Mouse (Mus musculus) lung, postnatal 0 days (tissue): ENCODE measurements around the gene Ttc33. TPM values are rescaled to one million over a fixed set of nuclear protein-coding genes. Genes with fewer than 3 reads are reported as not detected.
A peak's percentile ranks its signal among the peaks of the same experiment; 100 is the strongest.

Experiments used
- ATAC-seq: fragments of 200-750 bp; cut with Nextera tagmentation; 2 replicates; pipeline ENCODE4 v1.8.0; 2017; ENCODE audit warnings: moderate library complexity
- DNase-seq: peaks from one replicate; pipeline ENCODE4 v3.0.0-alpha.2; 2016; ENCODE audit warnings: low spot score
- H3K27ac ChIP-seq: fragments of 300-500 bp; sonication (generic); 2 replicates; pipeline ENCODE4 v1.5.1; 2014; ENCODE audit warnings: antibody characterized with exemption, mild to moderate bottlenecking, low read length, mixed read lengths
- H3K27me3 ChIP-seq: fragments of 300-500 bp; sonication (generic); replicated peaks from 2 replicates; pipeline ENCODE4 v1.6.1; 2014; ENCODE audit warnings: low read length, mixed read lengths; ENCODE audit not compliant: insufficient read depth
- H3K36me3 ChIP-seq: fragments of 300-500 bp; sonication (generic); 2 replicates; pipeline ENCODE4 v1.6.1; 2014; ENCODE audit warnings: low read length, mixed read lengths; ENCODE audit not compliant: insufficient read depth
- H3K4me1 ChIP-seq: fragments of 300-500 bp; sonication (generic); 2 replicates; pipeline ENCODE4 v1.6.1; 2014; ENCODE audit warnings: antibody characterized with exemption, low read depth, low read length, mixed read lengths; ENCODE audit not compliant: insufficient read depth
- H3K4me2 ChIP-seq: fragments of 300-500 bp; sonication (generic); replicated peaks from 2 replicates; pipeline ENCODE4 v1.6.1; 2014; ENCODE audit warnings: low read depth, mild to moderate bottlenecking, low read length, moderate library complexity, mixed read lengths
- H3K4me3 ChIP-seq: fragments of 300-500 bp; sonication (generic); 2 replicates; pipeline ENCODE4 v1.5.1; 2014; ENCODE audit warnings: low read depth, low read length
- H3K9ac ChIP-seq: fragments of 300-500 bp; sonication (generic); replicated peaks from 2 replicates; pipeline ENCODE4 v1.6.1; 2014; ENCODE audit warnings: low read depth, mild to moderate bottlenecking
- H3K9me3 ChIP-seq: fragments of 300-500 bp; sonication (generic); 2 replicates; pipeline ENCODE4 v1.6.1; 2016; ENCODE audit warnings: low read length, mixed read lengths
- CTCF ChIP-seq: IDR thresholded peaks from 2 replicates; pipeline ENCODE4 v1.5.1; 2016; ENCODE audit warnings: antibody characterized with exemption, mild to moderate bottlenecking
- EP300 ChIP-seq: IDR thresholded peaks from 2 replicates; pipeline ENCODE4 v1.6.1; 2016; ENCODE audit warnings: antibody characterized with exemption, mild to moderate bottlenecking, control low read depth
- WGBS: fragments of 180-500 bp; shearing (Covaris S2); extraction: QIAGEN DNeasy Blood & Tissue Kit; methylation state at CpG from one replicate; pipeline ENCODE4 v1.1.7; 2014; 5-methylcytosine and 5-hydroxymethylcytosine counted together
- polyA plus RNA-seq: library from polyadenylated mRNA; unstranded; fragments of >200 nt; fragmentation: Nextera tagmentation; extraction: Ambion mirVana; gene quantifications from 2 replicates; pipeline ENCODE4 v1.2.1, GENCODE M21; 2015

Ttc33 gene
- polyA plus RNA-seq, 1 experiment from 2014 or later: 35.9 TPM

- Histone ChIP-seq H3K27me3 (no peaks in the 10 kb centered on the region), H3K9me3 (no peaks in the 10 kb centered on the region), H3K36me3 (0 out of 2 replicates have a peak, but pooled peaks cover 4% of the 10 kb centered on the region), H3K4me2 (no peak overlapping the region), H3K27ac (no peak overlapping the region), H3K4me1 (peaks cover 6% of the 10 kb centered on the region; the same call in 1 of the 2 replicates), H3K4me3 (no peak overlapping the region), H3K9ac (no peak overlapping the region)
- ATAC-seq (no peak), DNase-seq (peak; percentile 19)
- TF ChIP-seq CTCF (peak; percentile 41), EP300 (no peak)
- WGBS: 44% methylated on average over 10 of the region's 10 CpGs
These were observed 4.3 kb downstream of the Ttc33 start for GRCm38 (mm10) chr15:5189504-5190093.

GRCm38 (mm10) chr15:5193833-5194232 is 8.5 kb downstream of the Ttc33 start:
- peak; percentile 69 for TF ChIP-seq CTCF
- TF ChIP-seq EP300: no peak
- Histone ChIP-seq H3K36me3 (0 out of 2 replicates have a peak, but pooled peaks cover 4% of the 10 kb centered on the region), H3K27me3 (no peaks in the 10 kb centered on the region), H3K4me2 (no peak overlapping the region), H3K4me1 (no peaks in the 10 kb centered on the region), H3K27ac (no peak overlapping the region), H3K4me3 (no peak overlapping the region), H3K9me3 (no peaks in the 10 kb centered on the region), H3K9ac (no peak overlapping the region)
- WGBS: 74% methylated on average over 3 of the region's 3 CpGs
- no peak for ATAC-seq
- peak; percentile 26 for DNase-seq

DNA sequence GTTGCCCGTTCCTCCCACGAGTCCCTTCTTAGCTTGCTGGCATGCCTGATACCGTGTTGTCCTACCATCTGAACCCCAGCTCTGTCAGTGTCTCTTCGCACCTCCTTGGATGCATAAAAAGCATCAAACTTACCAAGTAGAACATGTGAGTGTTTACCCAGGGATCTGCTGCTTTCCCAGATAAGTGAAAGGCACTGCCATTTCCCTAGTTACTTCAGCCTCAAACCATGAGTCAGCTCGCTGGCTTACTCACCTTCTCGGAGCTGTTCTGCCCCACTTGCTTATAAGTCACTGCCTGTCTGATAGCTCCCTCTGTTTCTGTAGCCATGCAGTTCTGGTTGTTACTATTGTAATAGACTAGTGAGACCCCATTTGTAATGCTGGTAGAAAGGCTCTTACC is 9.1 kb downstream of the Ttc33 start:
- Histone ChIP-seq H3K27ac (no peak overlapping the region), H3K36me3 (0 out of 2 replicates have a peak, but pooled peaks cover 4% of the 10 kb centered on the region), H3K9me3 (no peaks in the 10 kb centered on the region), H3K4me2 (no peak overlapping the region), H3K9ac (no peak overlapping the region), H3K4me3 (no peak overlapping the region), H3K27me3 (no peaks in the 10 kb centered on the region), H3K4me1 (no peaks in the 10 kb centered on the region)
- no peak for DNase-seq
- ATAC-seq: no peak
- 89% methylated on average over 6 of the region's 6 CpGs for WGBS
- TF ChIP-seq CTCF (no peak), EP300 (no peak)

DNA sequence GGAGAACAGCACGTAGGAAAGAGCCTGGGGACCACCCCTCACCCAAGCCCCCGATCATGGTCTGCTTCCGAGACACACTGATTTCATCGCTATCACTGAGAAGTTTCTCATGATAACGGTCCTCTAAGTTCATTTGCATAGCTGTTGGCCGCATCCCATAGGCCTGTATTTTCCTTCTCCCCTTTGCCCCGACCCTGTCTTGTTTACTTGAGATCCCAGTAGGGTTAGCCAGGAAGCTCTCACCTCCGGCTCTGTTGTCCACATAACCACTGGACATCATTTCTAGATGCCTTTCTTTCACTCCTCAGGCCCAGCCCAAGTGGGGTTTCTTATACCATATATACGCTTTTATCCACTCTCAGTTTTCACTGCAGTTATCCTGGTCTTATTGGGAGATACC is 9.6 kb downstream of the Ttc33 start:
- Histone ChIP-seq H3K27me3 (no peaks in the 10 kb centered on the region), H3K4me3 (no peak overlapping the region), H3K4me2 (no peak overlapping the region), H3K27ac (no peak overlapping the region), H3K9ac (no peak overlapping the region), H3K4me1 (no peaks in the 10 kb centered on the region), H3K9me3 (no peaks in the 10 kb centered on the region), H3K36me3 (0 out of 2 replicates have a peak, but pooled peaks cover 2% of the 10 kb centered on the region)
- ATAC-seq (no peak), DNase-seq (no peak)
- 87% methylated on average over 9 of the region's 9 CpGs for WGBS
- TF ChIP-seq CTCF: no peak
- no peak for TF ChIP-seq EP300

DNA sequence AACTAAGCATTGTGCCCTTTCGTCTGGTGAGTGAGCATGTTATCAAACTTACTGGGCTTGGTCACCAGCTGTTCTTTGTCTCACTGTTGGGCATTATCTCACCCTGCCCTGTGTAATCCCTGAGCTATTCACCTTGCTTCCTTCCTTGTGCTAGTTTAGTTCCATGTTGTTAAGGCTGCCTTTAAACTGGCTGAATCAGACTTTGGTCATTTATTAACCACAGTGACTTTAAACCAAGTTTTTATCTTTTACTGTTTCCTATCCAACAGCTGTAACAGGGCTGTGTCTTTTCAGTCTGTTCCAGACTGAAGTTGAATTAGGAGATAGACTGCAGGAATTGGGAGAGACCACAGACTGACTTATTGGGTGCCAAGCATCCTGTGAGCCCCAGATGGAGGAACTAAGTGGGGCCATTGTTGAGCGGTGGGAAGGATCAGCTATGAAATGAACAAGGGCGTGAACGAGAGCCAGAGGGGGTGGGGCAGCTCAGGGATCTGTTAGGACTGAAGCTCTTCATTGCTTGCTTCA is 10.7 kb downstream of the Ttc33 start:
- ATAC-seq (peak; percentile 44; the same call in 1 of the 2 replicates), DNase-seq (peak; percentile 24)
- H3K27ac ChIP-seq: no peak overlapping the region

GRCm38 (mm10) chr15:5196691-5197090 is 11.4 kb downstream of the Ttc33 start:
- Histone ChIP-seq H3K9me3 (no peaks in the 10 kb centered on the region), H3K9ac (no peak overlapping the region), H3K4me3 (no peak overlapping the region), H3K27me3 (no peaks in the 10 kb centered on the region), H3K27ac (no peak overlapping the region), H3K4me2 (no peak overlapping the region), H3K4me1 (no peaks in the 10 kb centered on the region), H3K36me3 (no peaks in the 10 kb centered on the region)
- no peak for ATAC-seq
- no peak for TF ChIP-seq EP300
- no peak for TF ChIP-seq CTCF
- WGBS: 46% methylated on average over 4 of the region's 4 CpGs
- no peak for DNase-seq

More for the DNA sequence above, 10.7 kb downstream of the Ttc33 start:
- no peak for TF ChIP-seq CTCF
- no peak for TF ChIP-seq EP300
- WGBS: 29% methylated on average over 4 of the region's 4 CpGs
- Histone ChIP-seq H3K9ac (no peak overlapping the region), H3K36me3 (no peaks in the 10 kb centered on the region), H3K4me2 (no peak overlapping the region), H3K9me3 (no peaks in the 10 kb centered on the region), H3K4me1 (no peaks in the 10 kb centered on the region), H3K4me3 (no peak overlapping the region), H3K27me3 (no peaks in the 10 kb centered on the region)
